Mouse (Mus musculus) inflammation-experienced regulatory T-cells, adult 6 months (primary cell): ENCODE results near the gene Serinc4. TPM values are rescaled to one million over a fixed set of nuclear protein-coding genes. Genes with fewer than 3 reads are reported as not detected.

Source experiments
- polyA plus RNA-seq, 3 experiments: library from polyadenylated mRNA; unstranded; fragments of 100-300 nt; shearing (Covaris generic); gene quantifications; one replicate each; pipeline ENCODE4 v1.2.1; 2017

The Serinc4 gene
- polyA plus RNA-seq, 3 experiments from 2014 or later, result 0.62 TPM; not detected in 2

Other genes with a start within 250 kb of the Serinc4 start
- gene Trp53bp1, start 185.4 kb downstream of the Serinc4 start, polyA plus RNA-seq, result 10 to 100 TPM; 32.2 to 41.0 (median 38.0) TPM
- gene Map1a, start 167.2 kb downstream of the Serinc4 start, polyA plus RNA-seq, result under 1 TPM in 2 of 3 experiments, not detected in 1; 0.14 to 0.39 TPM
- 10 to 100 TPM in 2 of 3 experiments, 1 to 10 TPM in 1; 7.2 to 12.5 (median 11.8) TPM for gene Ppip5k1, start 101.4 kb downstream of the Serinc4 start, polyA plus RNA-seq
- 1 to 10 TPM in 2 of 3 experiments, under 1 TPM in 1; 0.65 to 1.2 (median 1.1) TPM for gene Ckmt1, start 99.1 kb downstream of the Serinc4 start, polyA plus RNA-seq
- gene Strc, start 69.6 kb downstream of the Serinc4 start, polyA plus RNA-seq, result under 1 TPM; 0.18 to 0.63 (median 0.54) TPM
- gene Pdia3, start 43.0 kb downstream of the Serinc4 start, polyA plus RNA-seq, result 1,000 to 10,000 TPM in 2 of 3 experiments, 100 to 1,000 TPM in 1; 491 to 1,229 (median 1,150) TPM
- 1 to 10 TPM; 2.4 to 6.2 (median 3.1) TPM for gene Catsper2, start 43.0 kb downstream of the Serinc4 start, polyA plus RNA-seq
- 1 to 10 TPM in 1 of 3 experiments, under 1 TPM in 2; 0.63 to 1.8 (median 0.65) TPM for gene Ell3, start 12.5 kb downstream of the Serinc4 start, polyA plus RNA-seq
- gene Serf2, start 7.6 kb downstream of the Serinc4 start, polyA plus RNA-seq, result 1,000 to 10,000 TPM in 1 of 3 experiments, 100 to 1,000 TPM in 2; 695 to 1,210 (median 882) TPM
- 100 to 1,000 TPM; 130 to 261 (median 152) TPM for gene Hypk, start 3.5 kb downstream of the Serinc4 start, polyA plus RNA-seq
- gene Mfap1b, start 17.3 kb upstream of the Serinc4 start, polyA plus RNA-seq, result 100 to 1,000 TPM in 1 of 3 experiments, 10 to 100 TPM in 2; 80.6 to 133 (median 99.1) TPM
- 10 to 100 TPM; 28.4 to 44.2 (median 39.2) TPM for gene Mfap1a, start 49.9 kb upstream of the Serinc4 start, polyA plus RNA-seq
- gene Wdr76, start 49.9 kb upstream of the Serinc4 start, polyA plus RNA-seq, result 10 to 100 TPM in 2 of 3 experiments, 1 to 10 TPM in 1; 9.3 to 17.5 (median 16.5) TPM